Mouse (Mus musculus) E14TG2a.4 (cell line): Measurements from ENCODE around the gene Pcyt1b.

Source experiments
- CTCF ChIP-seq: conservative IDR thresholded peaks from 2 replicates; pipeline ENCODE4 v1.5.1; 2014; ENCODE audit warnings: low read length
- POU5F1 ChIP-seq: IDR thresholded peaks from 2 replicates; pipeline ENCODE4 v1.6.1; 2014; ENCODE audit warnings: low read length, borderline replicate concordance

DNA sequence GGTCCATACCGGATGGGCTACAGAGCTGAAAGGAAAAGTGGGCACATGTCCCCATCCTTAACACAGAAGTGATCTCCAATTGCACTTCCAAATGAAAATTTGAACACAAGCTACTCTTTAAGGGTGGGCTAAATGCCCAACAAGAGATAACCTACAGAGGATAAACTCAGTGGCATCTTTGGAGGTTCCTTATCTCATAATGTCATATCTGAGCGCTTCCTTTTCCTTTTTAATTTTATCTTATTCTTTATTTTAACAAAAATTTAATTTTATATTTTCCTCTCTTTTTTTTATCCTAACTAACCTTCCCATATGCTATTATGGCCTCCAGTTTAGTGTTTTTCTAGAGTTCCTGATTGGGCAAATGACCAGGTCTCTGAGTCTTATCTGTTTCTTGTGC lies 3.9 kb upstream of the Pcyt1b start:
- TF ChIP-seq CTCF (no peak), POU5F1 (no peak)
